Mouse (Mus musculus) hindbrain, embryonic 15.5 days (tissue): ENCODE data around the gene Mxd3. TPM values are rescaled to one million over a fixed set of nuclear protein-coding genes. Genes with fewer than 3 reads are reported as not detected.

Experiments
- ATAC-seq: fragments of 200-750 bp; cut with Nextera tagmentation; 2 replicates; pipeline ENCODE4 v1.8.0; 2017; ENCODE audit warnings: low read depth, moderate number of reproducible peaks, moderate TSS enrichment; ENCODE audit not compliant: low FRiP score
- H3K27ac ChIP-seq: fragments of 300-500 bp; sonication (generic); replicated peaks from 2 replicates; pipeline ENCODE4 v1.5.1; 2015; ENCODE audit warnings: mild to moderate bottlenecking, inconsistent platforms
- H3K27me3 ChIP-seq: fragments of 300-500 bp; sonication (generic); 2 replicates; pipeline ENCODE4 v1.6.1; 2015; ENCODE audit warnings: control low read depth, inconsistent platforms
- H3K36me3 ChIP-seq: fragments of 300-500 bp; sonication (generic); 2 replicates; pipeline ENCODE4 v1.6.1; 2015; ENCODE audit warnings: control low read depth, inconsistent platforms
- H3K4me1 ChIP-seq: fragments of 300-500 bp; sonication (generic); replicated peaks from 2 replicates; pipeline ENCODE4 v1.6.1; 2015; ENCODE audit warnings: control low read depth, inconsistent platforms
- H3K4me2 ChIP-seq: fragments of 300-500 bp; sonication (generic); 2 replicates; pipeline ENCODE4 v1.6.1; 2015; ENCODE audit warnings: moderate library complexity, mild to moderate bottlenecking, inconsistent platforms
- H3K4me3 ChIP-seq: fragments of 300-500 bp; sonication (generic); 2 replicates; pipeline ENCODE4 v1.5.1; 2015; ENCODE audit warnings: mild to moderate bottlenecking, inconsistent platforms
- H3K9ac ChIP-seq: fragments of 300-500 bp; sonication (generic); 2 replicates; pipeline ENCODE4 v1.6.1; 2015; ENCODE audit warnings: inconsistent platforms
- H3K9me3 ChIP-seq: fragments of 300-500 bp; sonication (generic); 2 replicates; pipeline ENCODE4 v1.6.1; 2016; ENCODE audit warnings: control low read depth, inconsistent platforms
- WGBS: fragments of 180-500 bp; shearing (Covaris S2); methylation state at CpG from one replicate; pipeline ENCODE4 v1.1.7; 2015; 5-methylcytosine and 5-hydroxymethylcytosine counted together
- polyA plus RNA-seq: library from polyadenylated mRNA; unstranded; fragments of >200 nt; fragmentation: Nextera tagmentation; extraction: Ambion mirVana; gene quantifications from 2 replicates; pipeline ENCODE4 v1.2.1, GENCODE M21; 2015

Mxd3 gene
- polyA plus RNA-seq, 1 experiment from 2014 or later: 11.3 TPM

DNA sequence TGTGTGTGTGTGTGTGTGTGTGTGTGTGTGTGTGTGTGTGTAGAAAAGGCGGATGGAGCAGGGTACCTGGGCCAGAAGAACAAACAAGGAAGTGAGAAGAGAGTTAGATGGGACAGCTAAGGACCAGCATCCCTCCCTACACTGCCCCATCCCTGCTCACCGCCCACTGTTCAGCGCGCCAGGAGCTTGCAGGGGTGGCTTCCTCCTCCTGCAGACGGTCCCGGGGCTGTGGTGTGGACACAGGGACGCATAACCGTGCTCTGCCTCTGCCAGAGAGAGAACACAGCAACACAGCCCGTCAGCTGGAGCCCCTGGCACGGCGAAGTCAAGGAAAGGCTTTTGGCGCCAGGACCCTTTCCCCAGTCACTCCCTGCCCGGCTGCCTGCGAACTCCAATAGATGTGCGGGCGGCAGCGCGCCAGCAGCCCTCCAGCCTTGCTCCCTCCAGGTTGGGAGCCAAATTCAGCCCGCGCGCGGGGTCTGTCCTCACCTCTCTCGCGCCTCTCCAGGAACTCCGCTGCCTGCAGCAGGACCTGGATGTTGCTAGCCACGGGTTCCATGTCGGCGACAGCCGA lies 427 bp downstream of the Mxd3 start:
- peak overlapping the region; percentile 59 for H3K9ac ChIP-seq
- peak overlapping the region; percentile 81 for H3K4me2 ChIP-seq
- H3K4me1 ChIP-seq: peaks cover 30% of the 10 kb centered on the region

DNA sequence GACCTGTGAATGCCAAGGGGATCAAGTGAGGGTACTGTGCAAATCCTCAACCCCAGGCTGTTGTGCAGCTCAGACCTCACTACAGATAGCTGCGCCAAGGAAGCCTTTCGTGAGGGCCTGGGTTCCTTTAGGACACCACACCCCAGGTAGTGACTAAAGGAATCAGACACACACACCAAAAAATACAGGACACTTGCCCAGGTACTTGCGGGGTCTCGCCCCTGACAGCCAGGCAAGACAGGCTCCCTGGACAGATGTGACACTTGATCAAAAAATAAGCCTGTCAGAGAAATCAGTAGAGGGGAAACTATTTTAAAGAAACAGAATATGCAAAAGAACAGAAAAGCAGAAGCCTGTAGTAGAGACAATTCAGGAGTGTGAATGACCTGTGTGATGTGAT lies 982 bp downstream of the Mxd3 start:
- Histone ChIP-seq H3K27me3 (no peaks in the 10 kb centered on the region), H3K9ac (0 out of 2 replicates have a peak overlapping the region, but pooled peaks have one; percentile 59), H3K9me3 (no peaks in the 10 kb centered on the region), H3K27ac (no peak overlapping the region), H3K4me2 (peak overlapping the region; percentile 81), H3K36me3 (peaks cover 16% of the 10 kb centered on the region), H3K4me3 (peak overlapping the region; percentile 80), H3K4me1 (peaks cover 36% of the 10 kb centered on the region)
- no peak for ATAC-seq
- WGBS: 87% methylated on average over 4 of the region's 4 CpGs

More for the DNA sequence above, 427 bp downstream of the Mxd3 start:
- peak overlapping the region; percentile 80 for H3K4me3 ChIP-seq
- 1% methylated on average over 28 of the region's 29 CpGs for WGBS
- H3K9me3 ChIP-seq: no peaks in the 10 kb centered on the region
- ATAC-seq: peak; percentile 0; the same call in 1 of the 2 replicates
- peak overlapping the region; percentile 82 for H3K27ac ChIP-seq
- peaks cover 10% of the 10 kb centered on the region for H3K36me3 ChIP-seq
- H3K27me3 ChIP-seq: no peaks in the 10 kb centered on the region

GRCm38 (mm10) chr13:55328171-55328570 lies 1.5 kb downstream of the Mxd3 start:
- 86% methylated on average over 6 of the region's 6 CpGs for WGBS
- 0 out of 2 replicates have a peak overlapping the region, but pooled peaks have one; percentile 59 for H3K9ac ChIP-seq

GRCm38 (mm10) chr13:55327633-55328032 lies 2.0 kb downstream of the Mxd3 start:
- ATAC-seq: peak; percentile 49

More at GRCm38 (mm10) chr13:55328171-55328570, 1.5 kb downstream of the Mxd3 start:
- Histone ChIP-seq H3K27me3 (no peaks in the 10 kb centered on the region), H3K4me2 (peak overlapping the region; percentile 81), H3K4me1 (peaks cover 40% of the 10 kb centered on the region), H3K27ac (no peak overlapping the region), H3K4me3 (0 out of 2 replicates have a peak overlapping the region, but pooled peaks have one; percentile 80), H3K9me3 (no peaks in the 10 kb centered on the region), H3K36me3 (peaks cover 16% of the 10 kb centered on the region)
- ATAC-seq: no peak

DNA sequence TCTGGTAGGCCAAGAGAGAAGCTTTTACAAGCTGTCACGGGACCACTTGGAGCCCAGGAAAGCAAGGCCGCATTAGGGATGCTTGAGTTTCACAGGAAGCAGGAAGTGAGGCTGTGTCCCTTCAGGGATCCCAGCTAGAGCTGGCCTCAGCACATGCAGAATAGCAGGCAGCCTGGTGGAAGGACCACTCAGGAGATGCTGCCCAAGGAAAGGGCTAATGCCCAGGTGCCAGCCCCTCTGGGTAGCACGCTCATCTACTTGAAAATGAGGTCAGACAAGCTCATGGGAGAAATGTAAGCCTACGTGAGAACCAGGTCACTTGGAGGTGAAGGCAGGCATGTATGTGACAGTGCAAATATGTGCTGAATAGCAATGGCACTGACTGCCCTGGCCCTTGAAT lies 2.5 kb downstream of the Mxd3 start:
- H3K27ac ChIP-seq: peak overlapping the region; percentile 35
- ATAC-seq: 0 out of 2 replicates have a peak, but pooled peaks have one; percentile 19
- H3K9me3 ChIP-seq: no peaks in the 10 kb centered on the region
- 60% methylated on average over 4 of the region's 4 CpGs for WGBS
- H3K4me3 ChIP-seq: no peak overlapping the region
- peaks cover 16% of the 10 kb centered on the region for H3K36me3 ChIP-seq
- peaks cover 49% of the 10 kb centered on the region for H3K4me1 ChIP-seq
- H3K27me3 ChIP-seq: no peaks in the 10 kb centered on the region
- H3K4me2 ChIP-seq: peak overlapping the region; percentile 9; the same call in 1 of the 2 replicates
- no peak overlapping the region for H3K9ac ChIP-seq

More at GRCm38 (mm10) chr13:55327633-55328032, 2.0 kb downstream of the Mxd3 start:
- Histone ChIP-seq H3K4me2 (peak overlapping the region; percentile 21), H3K27ac (peak overlapping the region; percentile 35), H3K9ac (no peak overlapping the region), H3K9me3 (no peaks in the 10 kb centered on the region), H3K4me1 (peaks cover 46% of the 10 kb centered on the region), H3K36me3 (peaks cover 16% of the 10 kb centered on the region), H3K4me3 (no peak overlapping the region), H3K27me3 (no peaks in the 10 kb centered on the region)
- 35% methylated on average over 8 of the region's 8 CpGs for WGBS

GRCm38 (mm10) chr13:55325596-55325995 lies 4.0 kb downstream of the Mxd3 start:
- 86% methylated on average over 11 of the region's 11 CpGs for WGBS
- peaks cover 16% of the 10 kb centered on the region for H3K36me3 ChIP-seq

DNA sequence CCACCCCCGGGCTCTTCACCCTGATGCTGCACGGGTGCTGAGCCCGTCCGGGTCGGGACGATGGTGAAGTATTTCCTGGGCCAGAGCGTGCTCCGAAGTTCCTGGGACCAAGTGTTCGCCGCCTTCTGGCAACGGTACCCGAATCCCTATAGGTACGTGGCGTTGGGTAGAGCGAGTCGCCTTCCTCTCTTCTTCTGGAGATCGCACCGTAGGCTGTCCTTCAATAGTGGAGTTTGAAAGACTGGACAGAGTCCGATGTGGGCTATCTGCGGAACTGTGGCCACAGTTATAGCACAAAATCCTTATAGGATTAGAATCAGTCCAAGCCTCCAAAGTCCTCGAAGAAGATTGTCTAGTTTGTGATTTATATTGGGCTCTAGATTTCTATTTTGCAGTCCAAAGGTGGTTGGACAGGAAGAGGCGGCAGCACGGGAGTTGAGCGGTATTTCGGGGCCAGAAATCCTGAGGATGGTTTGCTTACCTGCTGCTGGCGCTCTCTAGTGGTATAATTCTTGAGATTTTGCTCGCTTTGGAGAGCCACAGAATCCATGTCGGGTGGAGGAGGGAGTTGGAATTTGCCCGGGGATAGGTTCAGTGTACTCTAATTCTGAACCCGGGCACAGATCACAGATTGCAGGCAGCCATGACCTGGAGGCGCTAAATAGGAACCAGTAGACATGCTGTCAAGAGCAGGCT lies 7.3 kb downstream of the Mxd3 start:
- Histone ChIP-seq H3K4me1 (peaks cover 34% of the 10 kb centered on the region), H3K9ac (peak overlapping the region; percentile 99), H3K4me2 (peak overlapping the region; percentile 96), H3K9me3 (no peaks in the 10 kb centered on the region), H3K36me3 (peaks cover 23% of the 10 kb centered on the region), H3K27ac (peak overlapping the region; percentile 82), H3K27me3 (no peaks in the 10 kb centered on the region), H3K4me3 (peak overlapping the region; percentile 99)
- WGBS: under 1% methylated on average over 31 of the region's 31 CpGs
- ATAC-seq: no peak

More at GRCm38 (mm10) chr13:55325596-55325995, 4.0 kb downstream of the Mxd3 start:
- H3K9ac ChIP-seq: no peak overlapping the region
- ATAC-seq: no peak
- H3K4me1 ChIP-seq: peaks cover 53% of the 10 kb centered on the region
- H3K9me3 ChIP-seq: no peaks in the 10 kb centered on the region
- H3K27me3 ChIP-seq: no peaks in the 10 kb centered on the region
- no peak overlapping the region for H3K27ac ChIP-seq
- no peak overlapping the region for H3K4me3 ChIP-seq
- H3K4me2 ChIP-seq: no peak overlapping the region

DNA sequence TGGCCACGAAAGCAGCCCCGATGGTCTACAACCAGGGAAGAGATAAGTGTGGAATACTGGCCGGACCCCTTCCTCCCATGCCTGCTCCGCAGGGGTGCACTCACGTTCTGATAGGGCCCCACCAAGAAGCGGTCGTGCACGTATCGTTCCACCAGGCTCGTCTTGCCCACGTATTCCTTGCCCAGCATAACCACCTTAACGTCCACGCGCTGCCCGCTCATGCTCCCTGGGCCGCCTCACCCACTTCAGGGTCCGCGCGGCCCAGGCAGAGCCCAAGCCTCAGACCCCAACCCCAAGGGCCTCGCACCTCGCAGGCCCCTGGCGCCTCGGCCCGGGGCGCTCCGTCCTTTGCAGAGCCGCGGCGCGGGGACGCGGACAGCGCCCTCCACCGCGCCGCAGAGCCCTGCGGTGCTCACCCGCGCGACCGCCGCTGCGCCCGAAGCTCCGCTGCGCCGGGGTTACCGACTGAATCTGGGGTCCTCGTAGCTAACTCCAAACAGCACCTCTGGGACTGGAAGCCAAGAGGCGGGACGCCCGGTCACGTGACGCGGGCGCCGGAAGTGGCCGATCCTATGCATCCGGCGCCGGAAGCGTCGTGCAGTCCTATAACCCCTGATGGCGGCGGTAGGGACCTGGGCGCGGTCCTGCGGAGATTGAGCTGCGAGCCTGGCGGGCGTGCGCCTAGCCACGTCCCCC lies 8.0 kb downstream of the Mxd3 start, which contains the start of gene Rab24:
Rab24 (minus strand) TSS at position 513 of the 696 bp plus-strand sequence.
- peak within 1 kb of the TSS; percentile 99 for H3K4me3 ChIP-seq
- H3K27ac ChIP-seq: peak within 1 kb of the TSS; percentile 82
- peak within 1 kb of the TSS; percentile 99 for H3K9ac ChIP-seq
- no peaks in the 10 kb centered on the region for H3K9me3 ChIP-seq
- H3K4me2 ChIP-seq: peak within 1 kb of the TSS; percentile 96
- peaks cover 30% of the 10 kb centered on the region for H3K4me1 ChIP-seq
- peaks cover 30% of the 10 kb centered on the region for H3K36me3 ChIP-seq
- WGBS: under 1% methylated on average over 73 of the region's 73 CpGs
- ATAC-seq: peak; percentile 93
- no peaks in the 10 kb centered on the region for H3K27me3 ChIP-seq

- ATAC-seq: no peak
- peak within 1 kb of the TSS; percentile 99 for H3K4me3 ChIP-seq
- no peaks in the 10 kb centered on the region for H3K27me3 ChIP-seq
- H3K36me3 ChIP-seq: peaks cover 32% of the 10 kb centered on the region
- 92% methylated on average over 4 of the region's 4 CpGs for WGBS
- H3K9ac ChIP-seq: peak within 1 kb of the TSS; percentile 99
- no peaks in the 10 kb centered on the region for H3K9me3 ChIP-seq
- peak within 1 kb of the TSS; percentile 96 for H3K4me2 ChIP-seq
- peak within 1 kb of the TSS; percentile 82; the same call in 1 of the 2 replicates for H3K27ac ChIP-seq
- H3K4me1 ChIP-seq: peaks cover 30% of the 10 kb centered on the region
Observed at GRCm38 (mm10) chr13:55319931-55320533, 9.6 kb downstream of the Mxd3 start, which contains the start of gene Prelid1. Prelid1 (plus strand) TSS chr13:55320500.

- H3K4me3 ChIP-seq: no peak overlapping the region
- H3K4me2 ChIP-seq: no peak overlapping the region
- H3K9ac ChIP-seq: no peak overlapping the region
- peaks cover 40% of the 10 kb centered on the region for H3K36me3 ChIP-seq
- no peak overlapping the region for H3K27ac ChIP-seq
- no peaks in the 10 kb centered on the region for H3K9me3 ChIP-seq
- WGBS: 80% methylated on average over 3 of the region's 3 CpGs
- H3K27me3 ChIP-seq: no peaks in the 10 kb centered on the region
- no peak for ATAC-seq
- peaks cover 22% of the 10 kb centered on the region for H3K4me1 ChIP-seq
Observed at GRCm38 (mm10) chr13:55318351-55318750, 11.3 kb downstream of the Mxd3 start.

DNA sequence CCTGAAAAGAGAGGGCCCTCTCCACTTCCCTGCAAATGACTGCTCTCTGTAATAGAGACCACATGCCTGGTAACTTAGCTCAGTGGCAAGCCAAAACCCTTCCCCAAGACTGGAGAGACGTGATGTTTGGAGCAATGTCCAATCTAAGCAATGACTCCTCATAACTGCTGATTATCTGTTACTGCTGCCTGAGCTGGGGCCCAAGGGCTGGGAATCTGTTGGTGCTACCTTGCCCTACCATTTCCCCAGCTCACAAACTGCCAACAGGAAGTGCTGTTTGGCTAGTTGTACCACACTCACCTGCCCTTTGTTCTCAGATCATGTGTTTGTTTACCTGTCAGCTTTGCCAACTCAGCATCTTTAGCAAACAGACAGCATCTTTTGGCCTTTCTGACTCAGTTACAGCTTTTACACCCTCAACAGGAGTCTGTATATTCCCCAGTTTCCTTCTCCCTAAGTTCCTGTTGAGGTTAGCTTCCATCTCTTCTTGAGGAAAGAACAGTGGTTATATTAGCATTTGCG lies 14.7 kb downstream of the Mxd3 start:
- 92% methylated on average over 2 of the region's 2 CpGs for WGBS
- Histone ChIP-seq H3K4me2 (no peak overlapping the region), H3K27ac (no peak overlapping the region), H3K9me3 (no peaks in the 10 kb centered on the region), H3K36me3 (peaks cover 70% of the 10 kb centered on the region), H3K27me3 (no peaks in the 10 kb centered on the region), H3K9ac (no peak overlapping the region), H3K4me3 (no peak overlapping the region), H3K4me1 (no peaks in the 10 kb centered on the region)
- ATAC-seq: no peak
